Mouse (Mus musculus): ENCODE results near the gene Pdk1.

DNA sequence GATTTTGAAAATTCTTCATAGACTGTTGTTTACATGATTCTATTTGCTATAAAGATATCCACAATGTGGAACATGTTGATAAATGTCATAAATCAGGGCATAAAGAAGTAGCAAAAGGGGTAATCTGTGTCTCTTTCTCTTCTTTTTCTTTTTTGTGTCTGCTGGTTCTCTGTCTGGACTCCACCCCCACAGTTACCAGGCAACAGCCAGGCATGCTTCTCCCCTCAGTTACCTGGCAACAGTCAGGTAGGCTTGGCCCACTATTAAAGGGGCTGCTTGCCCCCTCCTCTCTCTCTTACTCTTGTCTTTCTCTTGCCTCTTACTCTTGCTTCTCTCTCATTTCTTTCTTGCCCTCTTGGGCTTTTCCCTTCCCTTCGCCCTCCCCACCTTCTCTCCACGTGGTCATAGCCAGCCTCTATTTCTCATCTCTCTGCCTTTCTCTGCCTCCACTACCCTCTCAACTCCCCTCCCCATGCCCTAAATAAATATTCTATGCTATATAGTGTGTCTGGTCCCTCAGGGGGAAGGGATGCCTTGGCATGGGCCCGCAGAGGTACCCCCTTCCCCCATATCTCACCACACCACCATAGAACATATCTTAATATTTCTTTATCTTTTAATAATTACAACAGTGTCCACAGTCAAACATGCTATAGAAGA lies 64.8 kb downstream of the Pdk1 start:
- TF ChIP-seq GATA1 (IDR thresholded peaks at IDR 0.05; ENCODE audit: low read length) (no peak), TAL1 (IDR thresholded peaks at IDR 0.05; ENCODE audit: low read length) (no peak)
